Mouse (Mus musculus): ENCODE measurements around the gene Kif20b.

The Kif20b gene

GRCm38 (mm10) chr19:34921652-34922602, at the start of gene Kif20b:
Gene Kif20b, plus strand, starts transcription at chr19:34922361.
- peak; percentile 90 for DNase-seq (ENCODE audit: low read depth, low spot score)

- no peak for DNase-seq (ENCODE audit: low read depth, low spot score)
Measured at GRCm38 (mm10) chr19:34876676-34877075, 45.5 kb upstream of the Kif20b start.

- peak; percentile 97 for DNase-seq (ENCODE audit: low read depth, low spot score)
Measured at GRCm38 (mm10) chr19:34877898-34878602, 44.1 kb upstream of the Kif20b start.

GRCm38 (mm10) chr19:34878603-34879541, 43.3 kb upstream of the Kif20b start, which contains the start of gene Pank1:
Gene Pank1, minus strand, starts transcription at chr19:34879455.
- peak; percentile 87 for DNase-seq (ENCODE audit: low read depth, low spot score)

- no peak for DNase-seq (ENCODE audit: low read depth, low spot score)
Measured at GRCm38 (mm10) chr19:34879624-34880023, 42.5 kb upstream of the Kif20b start.

GRCm38 (mm10) chr19:34881160-34881559, 41.0 kb upstream of the Kif20b start:
- peak; percentile 69 for DNase-seq (ENCODE audit: low read depth, low spot score)

GRCm38 (mm10) chr19:34882443-34882842, 39.7 kb upstream of the Kif20b start:
- no peak for DNase-seq (ENCODE audit: low read depth, low spot score)

GRCm38 (mm10) chr19:34883526-34884224, 38.5 kb upstream of the Kif20b start:
- DNase-seq (ENCODE audit: low read depth, low spot score) = no peak

GRCm38 (mm10) chr19:34886324-34886723, 35.8 kb upstream of the Kif20b start:
- no peak for DNase-seq (ENCODE audit: low read depth, low spot score)

- no peak for DNase-seq (ENCODE audit: low read depth, low spot score)
Measured at GRCm38 (mm10) chr19:34890981-34891380, 31.2 kb upstream of the Kif20b start.

GRCm38 (mm10) chr19:34891590-34891989, 30.6 kb upstream of the Kif20b start:
- no peak for DNase-seq (ENCODE audit: low read depth, low spot score)

GRCm38 (mm10) chr19:34895082-34895481, 27.1 kb upstream of the Kif20b start:
- no peak for DNase-seq (ENCODE audit: low read depth, low spot score)

- DNase-seq (ENCODE audit: low read depth, low spot score) = no peak
Measured at GRCm38 (mm10) chr19:34897082-34897965, 24.8 kb upstream of the Kif20b start.

GRCm38 (mm10) chr19:34898941-34899340, 23.2 kb upstream of the Kif20b start:
- DNase-seq (ENCODE audit: low read depth, low spot score) = no peak

- no peak for DNase-seq (ENCODE audit: low read depth, low spot score)
Measured at GRCm38 (mm10) chr19:34901266-34901665, 20.9 kb upstream of the Kif20b start.

GRCm38 (mm10) chr19:34901735-34902134, 20.4 kb upstream of the Kif20b start:
- no peak for DNase-seq (ENCODE audit: low read depth, low spot score)

GRCm38 (mm10) chr19:34904032-34904431, 18.1 kb upstream of the Kif20b start:
- no peak for DNase-seq (ENCODE audit: low read depth, low spot score)

GRCm38 (mm10) chr19:34905424-34905823, 16.7 kb upstream of the Kif20b start:
- DNase-seq (ENCODE audit: low read depth, low spot score) = no peak

GRCm38 (mm10) chr19:34906772-34907171, 15.4 kb upstream of the Kif20b start:
- DNase-seq (ENCODE audit: low read depth, low spot score) = peak; percentile 39

GRCm38 (mm10) chr19:34912366-34912765, 9.8 kb upstream of the Kif20b start:
- no peak for DNase-seq (ENCODE audit: low read depth, low spot score)
